Mouse (Mus musculus): Measurements from ENCODE around the gene Nploc4. TPM values are rescaled to one million over a fixed set of nuclear protein-coding genes. Genes with fewer than 3 reads are reported as not detected.
"Not testable (repeated sequence)": the region's sequence is repeated elsewhere in the genome, so short reads cannot be mapped to it uniquely, and the experiment has no call there.

The Nploc4 gene
- polyA plus RNA-seq, 1 experiment: 61.8 TPM

DNA sequence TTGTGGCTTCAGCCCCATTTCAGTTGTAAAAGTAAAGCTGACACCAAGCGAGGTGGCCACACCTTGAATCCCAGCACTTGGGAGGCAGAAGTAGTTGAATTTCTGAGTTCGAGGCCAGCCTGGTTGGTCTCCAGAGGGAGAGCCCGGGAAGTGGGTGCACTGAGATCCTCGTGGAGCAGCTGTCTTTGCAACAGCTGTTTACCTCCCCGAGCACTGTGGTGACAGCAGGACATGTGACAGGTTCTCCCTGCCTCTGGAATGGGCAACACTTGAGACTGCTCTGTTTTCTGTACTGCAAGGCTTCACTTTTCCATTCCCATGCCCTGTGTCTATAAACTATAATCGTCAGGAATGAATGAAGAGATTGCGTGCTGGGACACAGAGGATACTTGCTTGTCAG, 19.7 kb downstream of the Nploc4 start:
- TF ChIP-seq MAX (IDR thresholded peaks at IDR 0.05; ENCODE audit: low read depth) (no peak), CEBPB (IDR thresholded peaks at IDR 0.05; ENCODE audit: insufficient read depth, poor library complexity, severe bottlenecking) (no peak), POLR2A (IDR thresholded peaks at IDR 0.05; ENCODE audit: insufficient read length, low read depth) (no peak), MYOD1 (IDR thresholded peaks at IDR 0.05; ENCODE audit: control insufficient read depth in 1 of 3, insufficient read length in 2 of 3, low read depth in 2 of 3) (peak in 2 of 3 experiments; percentile 61 to 72), REST (IDR thresholded peaks at IDR 0.05; ENCODE audit: insufficient read depth, insufficient read length) (no peak), POLR2AphosphoS2 (IDR thresholded peaks at IDR 0.05; ENCODE audit: insufficient read length, low read depth) (no peak), TCF3 (IDR thresholded peaks at IDR 0.05; ENCODE audit: insufficient read length, low read depth) (no peak), SRF (IDR thresholded peaks at IDR 0.05; ENCODE audit: control insufficient read depth, insufficient read length, low read depth) (no peak), USF1 (IDR thresholded peaks at IDR 0.05; ENCODE audit: low read depth) (no peak), TCF12 (IDR thresholded peaks at IDR 0.05; ENCODE audit: insufficient read depth, poor library complexity, severe bottlenecking) (no peak), E2F4 (IDR thresholded peaks at IDR 0.05; ENCODE audit: insufficient read depth) (no peak), MYOG (IDR thresholded peaks at IDR 0.05; ENCODE audit: control insufficient read depth in 1 of 3, insufficient read depth in 1 of 3, insufficient read length in 2 of 3, low read depth in 2 of 3) (peak in 1 of 3 experiments; percentile 88)
- Histone ChIP-seq H3K79me2 (ENCODE audit: control insufficient read depth, insufficient read depth) (peaks cover 8% of the 10 kb centered on the region), H3K4me2 (ENCODE audit: low read depth) (no peak overlapping the region), H3K36me3 (ENCODE audit: control insufficient read depth, insufficient read depth) (peaks cover 62% of the 10 kb centered on the region), H3K27me3 (ENCODE audit: control insufficient read depth, insufficient read depth, insufficient read length) (no peaks in the 10 kb centered on the region), H3K4me3 (no peak overlapping the region), H3ac (ENCODE audit: control insufficient read depth, insufficient read length) (no peak overlapping the region)

DNA sequence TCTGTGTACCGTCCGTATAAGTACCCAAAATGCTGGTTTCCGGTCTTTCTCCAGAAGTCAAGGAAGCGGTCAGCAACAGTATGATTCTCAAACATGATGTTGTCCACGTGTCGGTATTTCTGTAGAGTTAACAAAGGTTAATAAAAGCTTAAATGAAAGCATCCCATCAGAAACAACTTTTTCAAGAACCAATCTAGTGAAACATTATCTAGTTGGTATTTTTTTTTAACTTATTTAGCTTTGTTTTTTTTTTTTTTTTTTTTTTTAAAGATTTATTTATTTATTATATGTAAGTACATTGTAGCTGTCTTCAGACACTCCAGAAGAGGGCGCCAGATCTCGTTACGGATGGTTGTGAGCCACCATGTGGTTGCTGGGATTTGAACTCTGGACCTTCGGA, 23.9 kb downstream of the Nploc4 start:
- not testable (repeated sequence) for H3K27me3 ChIP-seq (ENCODE audit: control insufficient read depth, insufficient read depth, insufficient read length); H3K79me2 ChIP-seq (ENCODE audit: control insufficient read depth, insufficient read depth); H3K4me2 ChIP-seq (ENCODE audit: low read depth); H3ac ChIP-seq (ENCODE audit: control insufficient read depth, insufficient read length); H3K4me3 ChIP-seq
- H3K36me3 ChIP-seq (ENCODE audit: control insufficient read depth, insufficient read depth): peaks cover 65% of the 10 kb centered on the region

DNA sequence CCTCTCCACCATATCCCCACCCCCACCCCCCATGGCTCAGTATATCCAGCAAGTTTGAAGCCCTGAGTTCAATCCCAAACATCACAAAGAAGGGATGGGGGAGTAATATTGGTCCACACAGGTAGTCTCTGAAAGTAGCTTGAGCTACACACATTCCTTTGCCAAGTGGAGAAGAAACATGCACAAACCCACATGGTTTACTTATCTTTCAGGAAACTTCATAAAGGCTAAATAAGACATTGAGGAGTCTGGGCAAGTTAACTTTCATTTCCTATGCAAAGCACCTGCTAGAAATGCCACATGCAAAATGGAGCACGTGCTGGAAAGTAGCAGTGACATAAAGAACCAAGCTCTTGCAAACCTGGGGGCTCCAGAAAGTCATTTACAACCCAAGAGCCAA, 31.1 kb downstream of the Nploc4 start:
- Histone ChIP-seq H3K79me2 (ENCODE audit: control insufficient read depth, insufficient read depth) (no peaks in the 10 kb centered on the region), H3K4me3 (no peak overlapping the region), H3ac (ENCODE audit: control insufficient read depth, insufficient read length) (no peak overlapping the region), H3K36me3 (ENCODE audit: control insufficient read depth, insufficient read depth) (peaks cover 76% of the 10 kb centered on the region), H3K4me2 (ENCODE audit: low read depth) (no peak overlapping the region), H3K27me3 (ENCODE audit: control insufficient read depth, insufficient read depth, insufficient read length) (no peaks in the 10 kb centered on the region)
- TF ChIP-seq TCF3 (IDR thresholded peaks at IDR 0.05; ENCODE audit: insufficient read length, low read depth) (no peak), MYOD1 (IDR thresholded peaks at IDR 0.05; ENCODE audit: control insufficient read depth in 1 of 3, insufficient read length in 2 of 3, low read depth in 2 of 3) (no peak), REST (IDR thresholded peaks at IDR 0.05; ENCODE audit: insufficient read depth, insufficient read length) (no peak), POLR2A (IDR thresholded peaks at IDR 0.05; ENCODE audit: insufficient read length, low read depth) (no peak), SRF (IDR thresholded peaks at IDR 0.05; ENCODE audit: control insufficient read depth, insufficient read length, low read depth) (no peak), CEBPB (IDR thresholded peaks at IDR 0.05; ENCODE audit: insufficient read depth, poor library complexity, severe bottlenecking) (no peak), TCF12 (IDR thresholded peaks at IDR 0.05; ENCODE audit: insufficient read depth, poor library complexity, severe bottlenecking) (no peak), POLR2AphosphoS2 (IDR thresholded peaks at IDR 0.05; ENCODE audit: insufficient read length, low read depth) (no peak)

DNA sequence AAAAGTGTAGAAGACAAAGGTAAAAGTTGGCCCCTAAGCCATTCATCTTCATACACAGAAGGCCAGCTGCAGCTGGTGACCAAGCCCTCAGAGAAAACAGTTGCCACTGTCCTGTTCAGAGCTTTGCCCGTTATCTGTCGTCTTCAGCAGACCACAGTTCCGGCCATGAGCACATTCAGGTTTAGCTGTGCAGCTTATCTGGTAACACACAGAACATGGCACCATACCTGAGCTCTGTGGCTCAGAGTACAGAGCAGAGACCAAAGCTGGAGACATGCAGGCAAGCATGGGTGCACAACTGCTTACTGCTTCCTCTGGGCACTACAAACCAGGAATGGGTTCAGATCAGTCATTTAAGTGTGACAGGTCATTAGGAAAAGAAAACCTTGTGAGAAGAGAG, 31.6 kb downstream of the Nploc4 start:
- peaks cover 77% of the 10 kb centered on the region for H3K36me3 ChIP-seq (ENCODE audit: control insufficient read depth, insufficient read depth)
- no peak overlapping the region for H3K4me3 ChIP-seq
- no peak overlapping the region for H3ac ChIP-seq (ENCODE audit: control insufficient read depth, insufficient read length)
- no peaks in the 10 kb centered on the region for H3K27me3 ChIP-seq (ENCODE audit: control insufficient read depth, insufficient read depth, insufficient read length)
- H3K4me2 ChIP-seq (ENCODE audit: low read depth): no peak overlapping the region
- H3K79me2 ChIP-seq (ENCODE audit: control insufficient read depth, insufficient read depth): no peaks in the 10 kb centered on the region
- TF ChIP-seq MAX (IDR thresholded peaks at IDR 0.05; ENCODE audit: low read depth) (no peak), POLR2AphosphoS2 (IDR thresholded peaks at IDR 0.05; ENCODE audit: insufficient read length, low read depth) (no peak), E2F4 (IDR thresholded peaks at IDR 0.05; ENCODE audit: insufficient read depth) (no peak)

DNA sequence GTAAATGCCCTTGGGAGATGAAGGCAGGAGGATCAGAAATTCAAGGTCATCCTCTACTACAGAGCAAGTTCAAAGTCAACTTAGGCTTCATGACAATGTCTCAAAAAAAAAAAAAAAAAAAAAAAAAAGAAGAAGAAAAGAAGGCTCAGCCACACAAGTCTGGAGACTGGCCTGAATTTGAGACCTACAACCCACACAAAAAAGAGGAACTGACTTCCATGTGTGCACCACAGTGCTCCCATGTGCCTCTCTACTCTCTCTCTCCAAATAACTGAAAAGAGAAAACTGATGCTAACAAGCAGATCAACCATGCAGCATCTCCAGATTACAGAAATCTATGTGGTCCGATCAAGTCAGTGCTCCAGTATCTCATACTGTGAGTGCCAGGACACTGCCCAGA, 32.7 kb downstream of the Nploc4 start:
- H3K79me2 ChIP-seq (ENCODE audit: control insufficient read depth, insufficient read depth): no peaks in the 10 kb centered on the region
- TF ChIP-seq CEBPB (IDR thresholded peaks at IDR 0.05; ENCODE audit: insufficient read depth, poor library complexity, severe bottlenecking) (no peak), MYOD1 (IDR thresholded peaks at IDR 0.05; ENCODE audit: control insufficient read depth in 1 of 3, insufficient read length in 2 of 3, low read depth in 2 of 3) (no peak), SRF (IDR thresholded peaks at IDR 0.05; ENCODE audit: control insufficient read depth, insufficient read length, low read depth) (no peak), E2F4 (IDR thresholded peaks at IDR 0.05; ENCODE audit: insufficient read depth) (no peak), TCF3 (IDR thresholded peaks at IDR 0.05; ENCODE audit: insufficient read length, low read depth) (no peak), USF1 (IDR thresholded peaks at IDR 0.05; ENCODE audit: low read depth) (no peak), MAX (IDR thresholded peaks at IDR 0.05; ENCODE audit: low read depth) (no peak), REST (IDR thresholded peaks at IDR 0.05; ENCODE audit: insufficient read depth, insufficient read length) (no peak), POLR2AphosphoS2 (IDR thresholded peaks at IDR 0.05; ENCODE audit: insufficient read length, low read depth) (no peak), TCF12 (IDR thresholded peaks at IDR 0.05; ENCODE audit: insufficient read depth, poor library complexity, severe bottlenecking) (no peak), MYOG (IDR thresholded peaks at IDR 0.05; ENCODE audit: control insufficient read depth in 1 of 3, insufficient read depth in 1 of 3, insufficient read length in 2 of 3, low read depth in 2 of 3) (no peak), POLR2A (IDR thresholded peaks at IDR 0.05; ENCODE audit: insufficient read length, low read depth) (no peak)

More for the DNA sequence above, 32.7 kb downstream of the Nploc4 start:
- Histone ChIP-seq H3K4me3 (no peak overlapping the region), H3ac (ENCODE audit: control insufficient read depth, insufficient read length) (no peak overlapping the region), H3K4me2 (ENCODE audit: low read depth) (no peak overlapping the region), H3K36me3 (ENCODE audit: control insufficient read depth, insufficient read depth) (peaks cover 78% of the 10 kb centered on the region), H3K27me3 (ENCODE audit: control insufficient read depth, insufficient read depth, insufficient read length) (no peaks in the 10 kb centered on the region)

All from myocyte (in vitro differentiated cells).